Mouse (Mus musculus) heart, adult 2 months (tissue): ENCODE results near the gene Slc8a2.

Source experiments
- CTCF ChIP-seq: fragments of 200-600 bp; IDR thresholded peaks from 2 replicates; pipeline ENCODE4 v1.8.1; 2022; ENCODE audit warnings: antibody characterized with exemption, mild to moderate bottlenecking, moderate library complexity
- POLR2A ChIP-seq: fragments of 200-500 bp; IDR thresholded peaks from 2 replicates; pipeline ENCODE4 v1.6.1; 2011; ENCODE audit warnings: mild to moderate bottlenecking, low read depth, low read length, control low read depth; ENCODE audit not compliant: insufficient read depth

GRCm38 (mm10) chr7:16125829-16126228 is 3.8 kb upstream of the Slc8a2 start:
- TF ChIP-seq POLR2A (no peak), CTCF (no peak)
